In genomic region chr1:90183602-90184001, GRCm38 (mm10) we compare ENCODE assay signal across 27 mouse cellular contexts. TPM values are rescaled to one million over a fixed set of nuclear protein-coding genes. Genes with fewer than 3 reads are reported as not detected.
DNase-seq lines count a peak whose midpoint lies in the region; ATAC-seq lines count a peak whose summit lies in the region.
"Had no signal": no experiment of that assay in that cellular context is flagged by ENCODE, and none has a peak within 500 bp of the region (broad histone marks: within the 10 kb centered on the region; RNA-seq: fewer than 3 reads in every experiment).

No protein-coding gene starts in this region.

- H3K4me1 ChIP-seq in forebrain, embryonic 10.5 days, result peaks cover 15% of the 10 kb centered on the region
- peaks cover 10% of the 10 kb centered on the region for H3K4me1 ChIP-seq in forebrain, embryonic 13.5 days
- peaks cover 11% of the 10 kb centered on the region for H3K4me1 ChIP-seq in midbrain, embryonic 10.5 days
- no peaks in the 10 kb centered on the region for H3K4me1 ChIP-seq in midbrain, embryonic 11.5 days (ENCODE audit: control insufficient read depth, insufficient read depth, low read length)
- peaks cover 10% of the 10 kb centered on the region; the same call in 1 of the 2 replicates for H3K4me1 ChIP-seq in embryonic facial prominence, embryonic 10.5 days
- 0 out of 2 replicates have a peak, but pooled peaks cover 3% of the 10 kb centered on the region for H3K4me1 ChIP-seq in embryonic facial prominence, embryonic 14.5 days (ENCODE audit: control insufficient read depth, insufficient read depth, low read length)
- no peaks in the 10 kb centered on the region for H3K4me1 ChIP-seq in heart, embryonic 10.5 days
- H3K4me1 ChIP-seq: heart, embryonic 13.5 days; hindbrain, embryonic 12.5 days; hindbrain, embryonic 15.5 days; intestine, embryonic 15.5 days had no signal

- H3K4me2 ChIP-seq in forebrain, embryonic 13.5 days, result no peak overlapping the region
- no peak overlapping the region for H3K4me2 ChIP-seq in midbrain, embryonic 11.5 days
- no peak overlapping the region for H3K4me2 ChIP-seq in embryonic facial prominence, embryonic 14.5 days (ENCODE audit: low read depth, low read length)
- H3K4me2 ChIP-seq: heart, embryonic 13.5 days; hindbrain, embryonic 12.5 days; hindbrain, embryonic 15.5 days; intestine, embryonic 15.5 days had no signal

- WGBS in forebrain, embryonic 10.5 days, result 67% methylated on average over 6 of the region's 6 CpGs
- 71% methylated on average over 6 of the region's 6 CpGs for WGBS in forebrain, embryonic 13.5 days
- 75% methylated on average over 6 of the region's 6 CpGs for WGBS in midbrain, embryonic 10.5 days
- 78% methylated on average over 6 of the region's 6 CpGs for WGBS in midbrain, embryonic 11.5 days
- WGBS in embryonic facial prominence, embryonic 10.5 days, result 61% methylated on average over 6 of the region's 6 CpGs
- WGBS in embryonic facial prominence, embryonic 14.5 days, result 43% methylated on average over 6 of the region's 6 CpGs
- 68% methylated on average over 6 of the region's 6 CpGs for WGBS in heart, embryonic 10.5 days

- peaks cover 16% of the 10 kb centered on the region for H3K9me3 ChIP-seq in forebrain, embryonic 10.5 days
- peaks cover 10% of the 10 kb centered on the region; the same call in 1 of the 2 replicates for H3K9me3 ChIP-seq in forebrain, embryonic 13.5 days (replicated peaks)
- peaks cover 21% of the 10 kb centered on the region for H3K9me3 ChIP-seq in midbrain, embryonic 10.5 days (replicated peaks)
- no peaks in the 10 kb centered on the region; the same call in 1 of the 2 replicates for H3K9me3 ChIP-seq in midbrain, embryonic 11.5 days (ENCODE audit: control insufficient read depth, low read length)
- H3K9me3 ChIP-seq in embryonic facial prominence, embryonic 10.5 days, result peaks cover 11% of the 10 kb centered on the region; the same call in 1 of the 2 replicates
- H3K9me3 ChIP-seq in embryonic facial prominence, embryonic 14.5 days (ENCODE audit: control insufficient read depth, low read length), result no peaks in the 10 kb centered on the region
- H3K9me3 ChIP-seq in heart, embryonic 10.5 days, result peaks cover 5% of the 10 kb centered on the region
- H3K9me3 ChIP-seq: hindbrain, embryonic 15.5 days; intestine, embryonic 15.5 days had no signal

- H3K27me3 ChIP-seq in forebrain, embryonic 10.5 days (ENCODE audit: poor library complexity, severe bottlenecking), result 0 out of 2 replicates have a peak, but pooled peaks cover 6% of the 10 kb centered on the region
- H3K27me3 ChIP-seq in forebrain, embryonic 13.5 days, result no peaks in the 10 kb centered on the region
- H3K27me3 ChIP-seq in midbrain, embryonic 10.5 days (ENCODE audit: low read depth, poor library complexity, severe bottlenecking), result no peaks in the 10 kb centered on the region
- no peaks in the 10 kb centered on the region for H3K27me3 ChIP-seq in midbrain, embryonic 11.5 days (ENCODE audit: control insufficient read depth, insufficient read depth, low read length)
- no peaks in the 10 kb centered on the region for H3K27me3 ChIP-seq in embryonic facial prominence, embryonic 10.5 days (replicated peaks; ENCODE audit: low read depth, poor library complexity, severe bottlenecking)
- no peaks in the 10 kb centered on the region for H3K27me3 ChIP-seq in embryonic facial prominence, embryonic 14.5 days (replicated peaks; ENCODE audit: control insufficient read depth, insufficient read depth, low read length)
- peaks cover 4% of the 10 kb centered on the region; the same call in 1 of the 2 replicates for H3K27me3 ChIP-seq in heart, embryonic 10.5 days (ENCODE audit: insufficient read depth, poor library complexity, severe bottlenecking)
- H3K27me3 ChIP-seq: hindbrain, embryonic 12.5 days; hindbrain, embryonic 15.5 days; intestine, embryonic 15.5 days had no signal

- ATAC-seq in forebrain, embryonic 13.5 days, result no peak
- ATAC-seq in midbrain, embryonic 11.5 days (ENCODE audit: low FRiP score), result no peak
- ATAC-seq in embryonic facial prominence, embryonic 14.5 days (ENCODE audit: low read depth), result peak; percentile 53; the same call in 1 of the 2 replicates
- ATAC-seq: activated CD4-positive, CD25-positive, alpha-beta regulatory T cell, adult 4 months; forebrain, embryonic 14.5 days; forebrain, postnatal 0 days had no signal

- 0 out of 2 replicates have a peak overlapping the region, but pooled peaks have one; percentile 25 for H3K27ac ChIP-seq in forebrain, embryonic 10.5 days
- no peak overlapping the region for H3K27ac ChIP-seq in forebrain, embryonic 13.5 days
- H3K27ac ChIP-seq in midbrain, embryonic 10.5 days (replicated peaks), result 0 out of 2 replicates have a peak overlapping the region, but pooled peaks have one; percentile 30
- no peak overlapping the region for H3K27ac ChIP-seq in midbrain, embryonic 11.5 days (ENCODE audit: low read depth, low read length)
- 0 out of 2 replicates have a peak overlapping the region, but pooled peaks have one; percentile 40 for H3K27ac ChIP-seq in embryonic facial prominence, embryonic 10.5 days (replicated peaks)
- no peak overlapping the region for H3K27ac ChIP-seq in embryonic facial prominence, embryonic 14.5 days (replicated peaks; ENCODE audit: low read depth, low read length)
- no peak overlapping the region for H3K27ac ChIP-seq in heart, embryonic 10.5 days
- H3K27ac ChIP-seq: gastrocnemius, adult 2 months; heart, embryonic 13.5 days; hindbrain, embryonic 12.5 days; hindbrain, embryonic 15.5 days; intestine, embryonic 15.5 days had no signal

- H3K9ac ChIP-seq in forebrain, embryonic 13.5 days, result no peak overlapping the region
- H3K9ac ChIP-seq in midbrain, embryonic 11.5 days (ENCODE audit: low read length), result no peak overlapping the region
- no peak overlapping the region for H3K9ac ChIP-seq in embryonic facial prominence, embryonic 14.5 days (ENCODE audit: low read depth, low read length)
- H3K9ac ChIP-seq: forebrain, postnatal 0 days; heart, embryonic 13.5 days; hindbrain, embryonic 12.5 days; hindbrain, embryonic 15.5 days; intestine, embryonic 15.5 days had no signal

- H3K36me3 ChIP-seq in forebrain, embryonic 10.5 days (replicated peaks), result no peaks in the 10 kb centered on the region
- H3K36me3 ChIP-seq in forebrain, embryonic 13.5 days (ENCODE audit: poor library complexity, severe bottlenecking), result no peaks in the 10 kb centered on the region
- no peaks in the 10 kb centered on the region for H3K36me3 ChIP-seq in midbrain, embryonic 10.5 days
- H3K36me3 ChIP-seq in midbrain, embryonic 11.5 days (ENCODE audit: control insufficient read depth, insufficient read depth, low read length), result no peaks in the 10 kb centered on the region
- H3K36me3 ChIP-seq in embryonic facial prominence, embryonic 10.5 days (replicated peaks), result no peaks in the 10 kb centered on the region
- no peaks in the 10 kb centered on the region for H3K36me3 ChIP-seq in embryonic facial prominence, embryonic 14.5 days (ENCODE audit: control insufficient read depth, insufficient read depth, low read length)
- no peaks in the 10 kb centered on the region for H3K36me3 ChIP-seq in heart, embryonic 10.5 days
- H3K36me3 ChIP-seq: heart, embryonic 13.5 days; hindbrain, embryonic 12.5 days; hindbrain, embryonic 15.5 days; intestine, embryonic 15.5 days had no signal

- no peak overlapping the region for H3K4me3 ChIP-seq in forebrain, embryonic 10.5 days
- no peak overlapping the region for H3K4me3 ChIP-seq in forebrain, embryonic 13.5 days
- H3K4me3 ChIP-seq in midbrain, embryonic 10.5 days, result no peak overlapping the region
- no peak overlapping the region for H3K4me3 ChIP-seq in midbrain, embryonic 11.5 days (ENCODE audit: low read depth, low read length)
- H3K4me3 ChIP-seq in embryonic facial prominence, embryonic 10.5 days, result no peak overlapping the region
- H3K4me3 ChIP-seq in embryonic facial prominence, embryonic 14.5 days (ENCODE audit: low read depth, low read length), result no peak overlapping the region
- H3K4me3 ChIP-seq in heart, embryonic 10.5 days, result no peak overlapping the region
- H3K4me3 ChIP-seq: erythroblast, embryonic 14.5 days; gastrocnemius, adult 2 months; heart, embryonic 13.5 days; hindbrain, embryonic 12.5 days; hindbrain, embryonic 15.5 days; intestine, embryonic 15.5 days had no signal

- DNase-seq in forebrain, embryonic 10.5 days (ENCODE audit: extremely low spot score, low spot score), result no peak
- DNase-seq in midbrain, embryonic 10.5 days (ENCODE audit: low spot score), result no peak
- DNase-seq in midbrain, embryonic 11.5 days (ENCODE audit: low spot score, missing footprints), result no peak
- no peak for DNase-seq in embryonic facial prominence, embryonic 10.5 days (ENCODE audit: low spot score)
- DNase-seq in embryonic facial prominence, embryonic 14.5 days (ENCODE audit: low spot score), result peak; percentile 74
- DNase-seq in gastrocnemius, postnatal 25 days, result no peak
- DNase-seq in heart, embryonic 10.5 days (ENCODE audit: low spot score), result no peak
- DNase-seq: adrenal gland, adult 8-10 months; adrenal gland, postnatal 25 days; cerebellum, adult 11-12 months; cerebellum, adult 8-10 months; cerebellum, postnatal 10 days; cerebellum, postnatal 36 days; forebrain, postnatal 0 days; gastrocnemius, adult 2 months; gastrocnemius, postnatal 14 days; heart, adult 18-20 months; heart, postnatal 14 days; heart, postnatal 4 days had no signal

RNA-seq across cellular contexts. Expression of gene Ackr3, which starts 20.2 kb away (rescaled TPM):
- polyA plus RNA-seq in forebrain, embryonic 10.5 days (2016; fragmentation: Nextera tagmentation; extraction: Ambion mirVana), result 19.3 and 21.5 TPM in 2 replicates
- 28.5 and 29.1 TPM in 2 replicates for polyA plus RNA-seq in forebrain, embryonic 13.5 days (2015; fragmentation: Nextera tagmentation; extraction: Ambion mirVana)
- polyA plus RNA-seq in midbrain, embryonic 10.5 days (2016; fragmentation: Nextera tagmentation; extraction: Ambion mirVana), result 26.3 and 30.9 TPM in 2 replicates
- 28.4 and 29.4 TPM in 2 replicates for polyA plus RNA-seq in midbrain, embryonic 11.5 days (2014; fragmentation: Nextera tagmentation; extraction: Ambion mirVana)
- polyA plus RNA-seq in embryonic facial prominence, embryonic 10.5 days (2016; fragmentation: Nextera tagmentation; extraction: Ambion mirVana), result 20.0 and 22.4 TPM in 2 replicates
- polyA plus RNA-seq in embryonic facial prominence, embryonic 14.5 days (2014; fragmentation: Nextera tagmentation; extraction: Ambion mirVana), result 27.0 and 32.2 TPM in 2 replicates
- 10 to 100 TPM; 10.5 to 13.2 TPM for total RNA-seq in gastrocnemius, postnatal 25 days (2021)
- polyA plus RNA-seq in heart, embryonic 10.5 days (2016; fragmentation: Nextera tagmentation; extraction: Ambion mirVana), result 24.7 and 25.5 TPM in 2 replicates
- polyA plus RNA-seq: erythroblast, embryonic 14.5 days had no signal

RNA-seq across cellular contexts. Expression of gene Iqca, which starts 30.4 kb away (rescaled TPM):
- 0.10 and 0.27 TPM in 2 replicates for polyA plus RNA-seq in forebrain, embryonic 10.5 days (2016; fragmentation: Nextera tagmentation; extraction: Ambion mirVana)
- 0.62 and 0.93 TPM in 2 replicates for polyA plus RNA-seq in forebrain, embryonic 13.5 days (2015; fragmentation: Nextera tagmentation; extraction: Ambion mirVana)
- polyA plus RNA-seq in midbrain, embryonic 10.5 days (2016; fragmentation: Nextera tagmentation; extraction: Ambion mirVana), result 0.15 and 0.30 TPM in 2 replicates
- 0.18 TPM in 1 of 2 replicates, not detected in the other for polyA plus RNA-seq in midbrain, embryonic 11.5 days (2014; fragmentation: Nextera tagmentation; extraction: Ambion mirVana)
- polyA plus RNA-seq in embryonic facial prominence, embryonic 10.5 days (2016; fragmentation: Nextera tagmentation; extraction: Ambion mirVana), result 0.20 TPM in 1 of 2 replicates, not detected in the other
- 0.73 and 1.8 TPM in 2 replicates for polyA plus RNA-seq in embryonic facial prominence, embryonic 14.5 days (2014; fragmentation: Nextera tagmentation; extraction: Ambion mirVana)
- not detected for total RNA-seq in gastrocnemius, postnatal 25 days (2021)
- polyA plus RNA-seq in heart, embryonic 10.5 days (2016; fragmentation: Nextera tagmentation; extraction: Ambion mirVana), result 0.11 and 0.16 TPM in 2 replicates
- total RNA-seq: adrenal gland, adult 8-10 months; adrenal gland, postnatal 25 days; gastrocnemius, adult 2 months; heart, postnatal 4 days had no signal
- polyA plus RNA-seq: activated CD4-positive, CD25-positive, alpha-beta regulatory T cell, adult 4 months; erythroblast, embryonic 14.5 days had no signal

Comparison
In these comparisons a context has a peak if more than half of its experiments do, and no peak if none do; other contexts are left out.
1. H3K27ac ChIP-seq: peak in forebrain, embryonic 10.5 days (single experiment), midbrain, embryonic 10.5 days (single experiment) and embryonic facial prominence, embryonic 10.5 days (single experiment); none in forebrain, embryonic 13.5 days (single experiment), midbrain, embryonic 11.5 days (single experiment), embryonic facial prominence, embryonic 14.5 days (single experiment) and heart, embryonic 10.5 days (single experiment).